Mouse (Mus musculus) lung, adult 18-20 months (tissue): ENCODE data around the gene Cbx2.

Experiments
- DNase-seq, 2 experiments: peaks; one replicate each; pipeline ENCODE4 v3.0.0; 2022; ENCODE audit warnings: mixed read lengths in 2 of 2

Cbx2 gene

DNA sequence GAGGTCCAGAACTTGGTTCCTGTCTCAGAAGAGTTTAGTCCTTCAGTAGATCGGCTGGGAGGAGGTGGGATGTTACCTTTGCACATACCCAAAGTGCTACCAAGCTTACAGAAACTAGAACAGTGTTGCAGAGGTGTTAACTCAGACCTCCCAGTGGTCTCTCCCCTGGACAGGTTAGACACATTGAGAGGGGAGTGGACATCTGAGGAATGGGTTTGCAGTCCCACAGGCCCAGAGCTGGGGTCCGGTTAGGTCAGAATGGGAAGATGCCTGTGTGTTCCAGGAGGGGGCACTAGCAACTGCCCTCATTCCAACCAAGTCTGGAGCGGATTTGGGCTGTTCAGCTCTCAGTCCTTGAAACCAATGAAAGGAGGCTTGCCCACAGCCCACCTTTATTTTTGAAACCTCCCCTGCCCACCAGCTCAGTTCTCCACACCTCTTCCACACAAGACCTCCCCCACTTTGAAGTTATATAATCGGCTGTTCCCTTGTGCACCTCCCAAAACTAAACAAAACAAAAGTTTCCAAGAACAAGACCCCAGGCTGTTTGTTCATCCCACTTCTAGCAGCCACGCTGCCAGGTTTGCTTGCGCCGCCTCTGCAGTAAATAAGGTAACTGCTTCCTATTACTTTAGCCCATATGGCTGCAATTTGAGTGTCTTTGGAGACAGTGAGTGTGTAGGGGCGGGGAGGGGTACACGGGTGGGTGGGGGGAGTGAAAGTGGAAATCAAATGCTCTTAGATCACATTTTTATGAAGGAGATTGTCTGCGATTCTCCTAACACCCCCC is 21.2 kb downstream of the Cbx2 start:
- DNase-seq = no peak

DNA sequence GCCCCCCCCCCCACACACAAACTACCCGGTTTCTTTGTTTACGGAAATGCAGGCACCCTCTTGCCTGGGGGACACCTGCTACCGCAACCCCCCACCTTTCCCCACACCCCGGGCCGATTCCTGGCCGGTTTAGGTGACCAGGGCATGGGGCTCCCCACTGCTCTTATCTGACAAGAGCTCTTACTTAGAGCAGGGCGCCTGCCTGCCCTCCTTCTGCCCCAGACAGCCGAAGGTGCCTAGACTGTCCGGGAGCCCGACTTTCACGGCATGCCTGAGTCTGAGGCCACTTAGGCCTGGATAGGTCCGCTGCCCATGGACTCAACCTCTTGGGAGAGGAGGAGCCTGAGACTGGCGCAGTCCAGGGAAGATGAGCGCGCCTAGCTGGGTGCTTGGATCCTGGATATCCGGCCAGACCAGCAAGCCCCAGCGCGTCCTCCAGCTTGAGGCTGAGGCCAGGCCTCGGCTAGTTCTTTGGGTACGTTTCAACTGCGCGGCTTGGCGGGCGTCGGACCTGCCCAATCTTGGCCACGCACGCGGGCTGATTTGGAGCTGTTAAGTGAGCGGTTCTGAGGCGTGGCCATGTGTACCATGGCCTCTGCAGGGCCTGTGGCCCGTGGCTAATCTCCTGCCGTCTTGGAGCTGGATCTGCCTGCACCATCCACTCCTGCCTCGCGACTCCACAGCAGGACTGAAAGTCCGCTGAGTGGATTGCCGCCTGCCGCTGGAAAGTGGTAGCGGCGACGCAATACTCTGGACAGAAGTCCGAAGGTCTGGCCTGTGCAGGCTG is 22.0 kb downstream of the Cbx2 start:
- DNase-seq = no peak

- DNase-seq = peak; percentile 69
Measured at GRCm38 (mm10) chr11:119046601-119047245, 24.0 kb downstream of the Cbx2 start.

- DNase-seq = no peak
Measured at GRCm38 (mm10) chr11:119047261-119048132, 24.7 kb downstream of the Cbx2 start.

GRCm38 (mm10) chr11:119048133-119048510 is 25.4 kb downstream of the Cbx2 start:
- no peak for DNase-seq

DNA sequence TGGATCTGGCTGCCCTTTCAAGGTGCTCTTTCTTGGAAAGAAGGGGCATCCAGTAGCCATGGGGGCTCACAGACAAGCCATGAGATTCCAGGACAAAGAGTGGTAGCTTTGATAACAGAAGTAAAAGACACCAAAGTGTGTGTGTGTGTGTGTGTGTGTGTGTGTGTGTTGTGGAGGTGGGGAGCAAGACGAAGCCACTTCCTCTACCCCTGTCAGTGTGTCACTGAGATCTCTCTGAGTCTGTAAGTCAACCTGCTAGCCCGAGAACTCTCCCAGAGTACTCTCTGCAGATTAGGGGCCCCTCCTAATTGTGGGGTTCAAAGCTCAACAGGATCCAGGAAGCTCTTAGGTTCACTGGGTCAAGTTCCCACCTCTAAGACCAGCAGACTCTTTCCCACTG is 27.6 kb downstream of the Cbx2 start:
- DNase-seq = no peak

GRCm38 (mm10) chr11:119051426-119051825 is 28.7 kb downstream of the Cbx2 start:
- no peak for DNase-seq

- DNase-seq = no peak
Measured at GRCm38 (mm10) chr11:119051927-119052660, 29.3 kb downstream of the Cbx2 start.

- DNase-seq = no peak
Measured at GRCm38 (mm10) chr11:119052661-119053256, 30.0 kb downstream of the Cbx2 start.

- DNase-seq = peak; percentile 73 to 75
Measured at GRCm38 (mm10) chr11:119053257-119053670, 30.5 kb downstream of the Cbx2 start.

DNA sequence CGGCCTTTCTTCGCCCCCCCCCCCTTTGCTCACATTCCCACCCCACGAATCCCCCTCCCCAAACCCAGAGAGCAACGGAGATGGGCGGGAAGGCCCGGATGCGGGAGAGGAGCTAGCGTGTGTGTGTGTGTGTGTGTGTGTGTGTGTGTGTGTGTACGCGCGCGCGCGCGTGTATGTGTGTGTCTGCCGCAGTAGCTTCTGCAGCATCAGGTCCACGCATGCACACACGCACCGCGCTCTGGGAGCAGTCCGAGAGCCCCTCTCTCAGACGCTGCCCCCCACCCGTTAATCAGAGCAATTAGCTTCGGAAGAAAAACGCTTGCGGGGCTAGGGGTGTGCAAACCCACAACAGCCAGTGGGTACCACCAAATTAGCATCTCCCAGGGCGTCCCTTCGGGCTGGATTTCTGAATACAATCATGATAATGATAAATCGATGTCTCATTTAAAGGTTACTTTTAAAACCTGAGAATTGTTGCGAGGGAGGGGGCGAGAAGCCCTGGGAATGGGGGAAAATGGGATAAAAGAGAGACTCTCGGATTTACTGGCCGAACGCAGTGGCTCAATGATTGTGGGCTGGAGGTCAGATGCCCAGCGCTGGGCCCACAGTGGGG is 31.1 kb downstream of the Cbx2 start:
- DNase-seq = no peak

DNA sequence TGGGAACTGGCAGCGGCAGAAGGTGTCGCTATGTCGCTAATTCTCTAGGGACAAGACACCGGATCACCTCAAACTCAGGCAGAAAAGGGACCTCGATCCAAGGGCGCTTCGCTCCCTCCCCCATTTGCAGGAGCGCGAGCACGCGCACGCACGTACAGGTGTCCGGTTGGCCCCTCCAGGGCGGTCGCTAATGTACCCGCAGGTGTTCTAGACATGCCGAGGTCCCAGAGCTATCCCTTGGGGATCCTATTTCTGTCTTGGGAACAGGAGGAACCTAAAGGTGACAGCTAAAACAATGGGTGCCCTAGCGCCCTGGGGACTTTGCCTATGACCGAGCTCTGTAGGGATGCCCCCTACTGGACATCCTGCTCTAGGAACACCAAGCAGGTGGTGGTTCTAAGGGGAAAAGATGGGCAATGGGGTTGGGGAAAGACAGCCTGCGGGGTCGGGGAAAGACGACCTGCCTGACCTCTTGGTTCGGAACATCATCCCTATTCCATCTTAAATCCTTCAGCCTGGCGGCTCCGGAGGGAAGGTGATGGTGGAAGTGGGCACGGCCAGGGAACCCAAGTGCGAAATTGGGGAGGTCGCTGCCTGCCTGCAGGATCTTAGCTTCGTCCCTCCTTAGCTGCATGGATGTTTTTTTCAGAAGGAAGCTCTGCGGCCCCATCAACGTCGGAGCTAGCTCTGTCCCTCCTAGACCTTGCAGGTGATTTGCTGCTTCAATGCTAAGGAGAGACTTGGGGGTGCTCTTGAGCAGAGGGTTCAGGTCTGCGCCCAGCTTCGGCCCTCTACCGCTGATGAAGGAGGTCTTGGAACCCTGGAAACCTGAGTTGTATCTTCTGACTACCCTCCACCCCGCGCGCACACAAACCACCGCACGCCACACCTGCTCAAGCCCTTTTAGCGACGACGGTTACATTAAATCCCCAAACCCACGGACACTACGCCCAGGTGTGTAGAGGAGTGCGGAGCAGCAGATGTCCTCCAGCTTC is 31.9 kb downstream of the Cbx2 start:
- DNase-seq = peak in 1 of 2 experiments; percentile 33

GRCm38 (mm10) chr11:119055571-119056131 is 32.9 kb downstream of the Cbx2 start:
- no peak for DNase-seq

DNA sequence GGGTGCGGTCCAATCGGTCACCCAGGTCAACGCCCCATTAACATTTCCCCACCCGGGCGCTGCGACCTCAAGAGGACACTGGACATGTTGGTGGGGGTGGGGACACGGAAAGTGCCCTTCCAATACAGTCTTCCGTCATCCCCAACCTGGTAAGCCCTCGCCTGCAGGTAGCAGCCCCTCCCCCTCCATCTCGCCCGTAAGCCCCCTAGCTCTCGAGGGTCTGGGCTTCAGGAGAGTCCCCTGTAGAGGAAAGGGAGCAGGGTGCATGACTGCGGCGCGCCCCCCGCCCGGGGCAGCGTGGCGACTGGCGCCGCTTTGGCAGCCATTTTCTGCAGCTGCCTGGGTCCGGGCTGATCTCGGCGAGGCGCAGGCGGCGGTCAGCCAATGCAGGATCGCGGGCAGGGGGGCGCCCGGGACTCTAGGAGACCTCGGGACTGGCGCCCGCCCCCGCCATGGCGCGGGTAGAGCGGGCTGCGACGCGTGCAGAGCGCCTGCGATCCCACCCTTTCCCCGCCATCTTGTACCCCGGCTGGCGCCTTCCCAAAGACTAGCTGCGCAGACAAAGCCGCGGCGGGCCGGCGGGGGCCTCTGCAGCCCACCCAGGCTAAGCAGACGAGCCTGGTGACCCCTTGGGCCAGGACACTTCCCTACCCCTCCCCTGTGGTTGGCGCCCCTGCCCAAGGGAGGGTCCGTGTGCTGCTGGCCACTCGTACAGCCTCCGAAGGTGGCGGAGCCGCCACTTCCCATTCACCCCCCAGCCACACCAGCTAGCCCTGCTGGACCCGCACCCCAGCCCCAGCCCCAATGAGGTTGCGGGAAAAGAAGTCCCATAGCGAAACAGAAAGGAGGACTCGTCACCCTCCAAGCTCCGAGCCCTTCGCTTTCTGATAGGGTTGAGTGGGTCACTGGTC is 33.8 kb downstream of the Cbx2 start:
- peak; percentile 57 to 58 for DNase-seq

- no peak for DNase-seq
Measured at GRCm38 (mm10) chr11:119057291-119057690, 34.5 kb downstream of the Cbx2 start.

DNA sequence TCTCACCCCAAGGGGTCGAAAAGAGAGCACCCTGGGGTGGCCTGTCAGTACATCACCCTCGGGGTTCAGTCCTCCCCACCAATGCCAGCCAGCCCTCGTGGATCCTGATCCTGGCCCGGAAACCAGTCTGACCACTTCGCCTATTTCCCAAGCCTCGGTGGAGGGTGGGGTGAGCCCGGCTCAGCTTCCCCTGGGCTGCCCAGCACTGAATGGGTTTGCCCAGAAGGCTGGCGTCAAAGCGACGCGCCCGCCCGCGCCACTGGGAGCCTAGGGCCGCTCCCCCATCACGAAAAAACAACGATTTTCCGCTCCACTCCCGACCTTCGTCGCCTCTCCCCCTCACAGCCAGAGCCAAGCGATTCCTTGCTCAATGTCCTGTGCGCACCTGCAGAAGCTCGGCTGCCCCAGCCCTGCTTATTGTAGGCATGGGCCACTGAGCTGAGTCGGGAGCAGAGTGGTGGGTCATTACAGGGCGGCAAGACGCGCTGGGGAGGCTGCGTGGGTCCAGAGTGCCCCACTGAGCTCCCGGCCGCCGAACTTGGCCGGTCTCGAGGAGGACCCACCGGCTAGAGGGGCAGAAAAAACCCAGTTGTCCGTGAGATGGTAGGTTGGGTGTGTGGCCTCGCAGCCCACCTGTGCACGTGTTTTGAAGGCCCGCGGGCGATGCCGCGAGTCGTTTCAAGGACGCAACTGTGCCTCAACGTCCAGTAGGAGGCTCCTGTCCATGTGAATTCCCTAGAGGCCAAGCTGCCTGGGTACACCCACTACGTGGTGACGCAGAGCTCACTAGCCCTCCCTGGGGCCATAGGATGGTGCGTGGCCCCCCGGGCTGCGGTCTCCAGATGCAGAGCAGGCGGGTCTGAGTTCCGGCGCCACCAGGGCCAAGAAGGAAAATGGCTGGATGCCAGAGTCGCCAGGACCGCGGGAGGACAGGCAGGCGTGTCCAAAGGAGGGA is 35.6 kb downstream of the Cbx2 start:
- DNase-seq = peak; percentile 90 to 93

- DNase-seq = peak; percentile 48 to 64
Measured at GRCm38 (mm10) chr11:119059256-119059655, 36.5 kb downstream of the Cbx2 start.
